Mouse (Mus musculus) regulatory T cell (primary cell): ENCODE measurements at regions not wholly inside any gene's neighbourhood (a gene's known extent, or its start where the extent isn't known, plus 50 kb on each side); places are given as distances from the start of the nearest gene placed in this dataset.
"Not testable (repeated sequence)": the region's sequence is repeated elsewhere in the genome, so short reads cannot be mapped to it uniquely, and the experiment has no call there.

ENCODE experiments used
- in situ Hi-C: fragments of 300-600 bp; cut with MboI, MseI; formaldehyde crosslinking; loops from one replicate; pipeline ENCODE4 v1.15.1; 2025; ENCODE audit warnings: high pct_unique_total_duplicates

- in situ Hi-C loops: not testable (repeated sequence)
These were observed 536.8 kb upstream of the Cntn5 start for GRCm38 (mm10) chr9:11441241-11441997.

- in situ Hi-C loops: no loop called here
These were observed 532.0 kb upstream of the Cntn5 start for GRCm38 (mm10) chr9:11436443-11437167.

DNA sequence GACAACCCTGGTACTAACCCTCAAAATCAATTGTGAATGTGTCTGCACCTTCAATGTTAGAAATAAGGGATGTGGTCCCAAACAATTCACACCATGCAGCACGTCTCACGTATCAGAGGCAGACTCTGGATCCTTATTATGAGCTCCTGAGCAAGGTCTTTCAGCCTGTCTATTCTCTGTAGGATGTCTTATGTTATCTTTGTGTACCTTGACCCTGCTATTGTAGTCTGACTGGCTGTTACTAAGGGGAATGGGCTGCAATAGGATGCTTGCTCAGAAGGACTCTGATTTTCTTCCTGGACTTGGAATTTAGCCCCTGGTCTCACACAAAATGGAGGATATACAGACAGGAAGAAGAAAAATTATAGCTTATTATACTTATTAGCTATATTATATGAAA, 531.4 kb upstream of the Cntn5 start:
- in situ Hi-C loops: no loop called here

GRCm38 (mm10) chr9:11435019-11435418, 530.4 kb upstream of the Cntn5 start:
- in situ Hi-C loops: no loop called here

- in situ Hi-C loops: no loop called here
These were observed 521.9 kb upstream of the Cntn5 start for GRCm38 (mm10) chr9:11426473-11426872.

DNA sequence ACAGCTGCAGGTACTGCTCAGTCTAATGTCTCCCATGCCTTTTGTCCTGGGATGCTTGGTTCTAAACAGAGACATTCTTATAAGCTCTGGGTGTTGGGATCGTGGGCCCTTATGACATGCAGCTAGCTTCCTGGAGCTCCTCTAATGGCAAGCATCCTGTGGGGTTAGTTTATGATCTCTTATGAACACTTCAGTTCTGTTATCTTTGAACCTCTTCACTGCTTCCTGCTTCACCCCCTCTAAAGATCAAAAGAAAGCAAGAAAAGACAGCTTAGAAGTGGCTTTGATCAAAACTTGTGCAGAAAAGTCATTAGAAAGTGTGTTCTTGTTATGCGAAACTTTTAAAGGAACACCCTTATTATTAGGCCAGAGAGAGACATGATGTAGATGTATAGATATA, 492.3 kb upstream of the Cntn5 start:
- in situ Hi-C loops: no loop called here

- in situ Hi-C loops: no loop called here
These were observed 477.1 kb upstream of the Cntn5 start for GRCm38 (mm10) chr9:11381648-11382075.

DNA sequence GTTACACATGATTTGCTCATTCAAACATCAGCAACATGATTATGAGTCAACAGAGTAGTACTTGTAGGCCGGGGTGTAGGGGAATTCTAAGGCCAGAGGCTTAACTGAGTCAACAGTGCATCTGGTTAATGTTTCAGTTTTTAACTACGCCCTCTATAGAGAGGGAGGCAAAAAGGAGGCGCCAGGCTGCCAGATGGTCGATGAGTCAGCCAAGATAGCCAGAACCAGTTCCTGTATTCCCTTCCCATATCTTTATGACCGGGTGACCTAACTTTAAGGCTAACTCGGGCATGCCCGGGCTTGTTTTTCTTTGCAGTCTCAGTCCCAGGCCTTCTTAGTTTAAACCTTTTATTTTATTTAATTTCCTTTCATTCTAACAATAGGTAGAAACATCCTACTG, 476.0 kb upstream of the Cntn5 start:
- in situ Hi-C loops: no loop called here

GRCm38 (mm10) chr9:11378046-11378445, 473.5 kb upstream of the Cntn5 start:
- in situ Hi-C loops: no loop called here

DNA sequence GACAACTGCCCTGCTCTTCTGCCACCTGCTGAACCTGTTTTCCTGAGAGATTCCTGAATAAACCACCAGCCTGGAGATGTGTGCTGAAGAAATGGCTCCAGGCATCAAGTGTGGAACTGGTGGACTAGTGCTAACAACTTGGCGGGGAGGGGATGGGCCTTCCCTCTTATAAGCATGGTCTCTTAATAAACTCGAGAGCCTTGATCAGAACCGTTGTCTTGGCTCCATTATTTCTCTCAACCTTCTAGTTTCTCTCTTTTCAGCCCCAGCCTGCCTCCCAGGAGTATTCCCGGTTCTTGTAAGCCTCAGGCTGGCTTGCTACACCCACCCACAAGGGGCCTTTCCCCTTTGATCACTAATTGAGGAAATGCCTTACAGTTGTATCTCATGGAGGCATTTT, 473.0 kb upstream of the Cntn5 start:
- in situ Hi-C loops: no loop called here

GRCm38 (mm10) chr9:11373294-11373903, 468.8 kb upstream of the Cntn5 start:
- in situ Hi-C loops: no loop called here

- in situ Hi-C loops: no loop called here
These were observed 463.5 kb upstream of the Cntn5 start for GRCm38 (mm10) chr9:11368056-11368455.

- in situ Hi-C loops: loop anchor here (10.0 kb wide), 1 partner anchor 356 kb away; no protein-coding TSS in a partner anchor
These were observed 424.3 kb upstream of the Cntn5 start for GRCm38 (mm10) chr9:11328900-11329299.

DNA sequence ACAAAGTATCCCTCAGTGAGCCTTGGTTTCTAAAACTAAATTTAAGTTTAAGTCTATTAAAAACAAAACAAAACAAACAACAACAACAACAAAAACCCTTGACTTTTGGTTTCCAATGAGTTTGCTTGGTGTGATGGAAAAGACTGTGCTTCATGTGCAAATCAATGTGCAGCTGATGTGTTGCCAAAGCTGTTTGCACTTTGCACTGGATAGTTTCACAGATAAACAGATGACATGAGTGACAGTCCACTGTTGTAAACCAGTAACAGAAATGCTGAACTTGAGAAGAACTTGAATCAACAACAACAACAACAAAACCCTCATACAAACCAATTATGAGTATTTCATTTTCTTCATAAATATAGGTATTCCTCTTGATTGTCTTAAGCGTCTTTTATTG, 412.6 kb upstream of the Cntn5 start:
- in situ Hi-C loops: no loop called here

DNA sequence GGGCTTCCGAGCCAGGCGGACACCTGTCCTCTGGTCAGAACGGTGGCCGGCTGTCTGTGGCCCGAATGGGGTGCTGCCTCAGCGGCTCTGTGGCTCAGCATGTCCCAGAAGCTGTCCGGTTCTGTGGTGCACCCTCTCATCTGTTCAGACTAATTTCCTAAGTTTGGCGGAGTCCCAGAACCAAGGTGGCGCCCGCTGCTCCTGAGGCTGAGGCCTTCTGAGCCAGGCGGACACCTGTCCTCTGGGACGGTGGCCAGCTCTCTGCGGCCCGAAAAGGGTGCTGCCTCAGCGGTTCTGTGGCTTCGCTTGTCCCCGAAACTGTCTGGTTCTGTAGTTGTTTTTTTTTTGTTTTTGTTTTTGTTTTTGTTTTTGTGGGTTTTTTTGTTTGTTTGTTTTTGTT, 392.5 kb upstream of the Cntn5 start:
- in situ Hi-C loops: not testable (repeated sequence)

DNA sequence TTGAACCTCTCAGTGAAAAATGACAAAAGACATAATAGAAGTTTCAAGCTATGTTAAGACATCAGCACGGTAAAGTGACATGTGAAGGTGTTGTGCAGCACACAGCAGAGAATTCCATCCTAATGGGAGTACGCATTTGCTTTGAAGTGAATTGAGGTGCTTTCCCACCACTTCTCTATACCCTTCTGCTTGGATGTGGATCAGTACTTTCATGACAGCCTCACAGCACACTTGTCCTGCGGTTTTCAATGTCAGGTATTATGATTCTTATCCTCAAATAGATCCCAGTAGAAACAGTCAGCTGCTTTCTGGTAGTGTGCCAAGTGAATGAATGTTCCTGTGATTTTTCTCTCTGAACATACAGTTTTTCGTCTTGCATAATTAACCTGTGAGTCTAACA, 380.6 kb upstream of the Cntn5 start:
- in situ Hi-C loops: no loop called here

DNA sequence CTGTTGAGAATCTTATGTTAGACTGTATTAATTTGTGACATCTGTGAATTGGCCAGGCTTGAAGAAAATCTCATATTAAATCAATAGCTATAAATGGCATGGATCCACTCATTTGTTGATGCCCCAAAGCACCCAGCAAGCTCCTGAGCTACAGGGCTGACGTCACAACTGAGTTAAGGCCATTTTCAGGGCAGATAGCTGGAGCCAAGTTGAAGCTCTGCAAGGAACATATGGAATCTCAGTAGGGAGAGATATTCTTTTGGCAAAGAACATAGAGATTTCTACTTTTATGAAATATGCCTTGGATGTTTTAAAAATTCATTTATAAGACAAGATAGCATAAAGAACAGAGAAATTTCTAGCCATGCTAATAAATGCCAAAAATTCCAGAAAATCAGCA, 380.0 kb upstream of the Cntn5 start:
- in situ Hi-C loops: no loop called here

- in situ Hi-C loops: no loop called here
These were observed 375.0 kb upstream of the Cntn5 start for GRCm38 (mm10) chr9:11279409-11280127.

- in situ Hi-C loops: no loop called here
These were observed 373.2 kb upstream of the Cntn5 start for GRCm38 (mm10) chr9:11277810-11278209.

DNA sequence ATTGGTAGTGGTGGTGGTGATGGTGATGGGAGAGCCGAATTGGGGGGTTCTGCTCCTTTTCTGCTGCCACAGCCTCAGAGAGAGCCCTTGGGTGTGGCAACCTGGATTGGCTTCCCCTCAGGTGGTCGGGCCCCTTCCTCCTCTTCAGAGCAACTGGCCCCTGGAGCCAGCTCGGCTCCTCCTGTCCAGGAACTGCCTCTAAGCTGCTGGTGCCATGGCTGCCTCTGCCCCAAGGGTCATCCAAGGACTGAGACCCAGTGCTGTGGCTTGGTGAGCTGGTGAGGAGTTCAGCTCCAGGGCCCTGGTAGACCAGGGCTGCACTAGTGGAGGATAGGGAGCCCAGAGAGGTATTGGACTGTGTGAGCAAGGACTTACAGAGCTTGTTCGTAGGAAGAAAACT, 372.4 kb upstream of the Cntn5 start:
- in situ Hi-C loops: no loop called here

DNA sequence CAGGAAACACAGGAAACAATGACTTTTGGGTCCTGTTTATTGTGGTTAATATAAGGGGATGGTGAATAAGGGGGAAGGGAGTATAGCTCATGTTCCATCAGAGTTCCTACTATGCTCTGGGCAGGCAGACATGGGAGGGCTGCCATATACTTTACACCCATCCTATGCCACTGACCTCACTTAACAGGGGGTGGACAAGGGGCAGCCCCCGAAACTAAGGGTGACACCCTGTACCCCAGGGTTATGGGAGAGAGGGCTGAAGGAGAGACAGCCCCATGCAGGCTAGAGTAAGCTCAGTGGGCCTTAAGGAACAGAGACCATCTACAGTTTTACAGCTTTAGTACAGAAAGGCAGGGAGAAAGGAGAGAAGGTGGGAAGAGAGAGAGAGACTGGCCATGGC, 352.3 kb upstream of the Cntn5 start:
- in situ Hi-C loops: no loop called here

DNA sequence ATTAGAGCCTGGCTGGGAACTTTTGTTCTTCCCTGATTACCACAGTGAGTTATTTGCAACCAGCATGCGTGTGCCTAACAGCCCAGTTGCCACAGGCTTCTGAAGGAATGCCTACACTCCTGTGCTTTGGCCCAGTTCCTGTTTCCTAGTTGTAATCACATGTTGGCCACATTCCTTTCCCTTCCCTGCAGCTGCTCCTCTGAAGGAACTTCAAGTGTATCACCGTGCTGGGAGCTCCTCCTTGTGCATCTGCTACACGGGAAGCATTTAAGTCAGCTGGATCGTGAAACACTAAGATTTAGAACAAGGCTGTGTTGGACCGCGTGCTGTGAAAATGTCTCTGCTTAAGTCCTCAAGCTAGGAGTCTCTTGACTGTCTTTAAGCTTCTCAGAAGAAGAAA, 302.3 kb upstream of the Cntn5 start:
- in situ Hi-C loops: no loop called here
